Mouse (Mus musculus) G1E-ER4 (cell line): ENCODE measurements around the gene Ift81. TPM values are rescaled to one million over a fixed set of nuclear protein-coding genes. Genes with fewer than 3 reads are reported as not detected.

ENCODE experiments used
- GATA1 ChIP-seq: IDR thresholded peaks from one replicate; pipeline ENCODE4 v1.8.0; 2012; ENCODE audit warnings: low read length, inconsistent platforms
- polyA plus RNA-seq: library from polyadenylated mRNA; stranded (reverse); fragments of >175 nt; gene quantifications from 2 replicates; pipeline ENCODE4 v1.2.3, GENCODE M21; 2012

Gene Ift81
- 1.1 and 1.7 TPM in 2 replicates for polyA plus RNA-seq

- no peak for TF ChIP-seq GATA1
These were observed at the start of gene Ift81 for GRCm38 (mm10) chr5:122613908-122614732. Ift81 (minus strand) TSS chr5:122614518.

DNA sequence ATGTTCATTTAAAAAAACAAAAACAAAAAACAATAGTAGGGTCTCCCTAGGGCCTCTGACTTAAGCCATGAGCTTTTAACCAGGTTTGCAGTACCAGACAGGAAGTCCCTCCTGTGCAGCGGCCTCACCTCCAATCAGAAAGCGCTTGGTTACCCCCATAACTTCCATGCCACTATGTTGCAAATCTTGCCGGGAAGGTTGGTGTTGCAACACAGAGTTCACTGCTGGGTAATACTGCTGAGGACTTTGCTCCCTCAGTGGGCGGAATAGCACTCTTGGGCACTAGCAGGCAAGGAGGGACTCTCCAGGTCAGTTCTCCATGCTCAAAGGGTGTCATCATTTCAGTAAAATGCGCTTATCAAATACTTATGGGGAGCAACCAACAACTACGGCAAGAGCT is 48.2 kb upstream of the Ift81 start:
- no peak for TF ChIP-seq GATA1

GRCm38 (mm10) chr5:122656808-122657207 is 42.5 kb upstream of the Ift81 start:
- no peak for TF ChIP-seq GATA1

GRCm38 (mm10) chr5:122654268-122654573 is 39.9 kb upstream of the Ift81 start:
- TF ChIP-seq GATA1 = no peak

- TF ChIP-seq GATA1 = no peak
These were observed 39.3 kb upstream of the Ift81 start for GRCm38 (mm10) chr5:122653446-122654267.

DNA sequence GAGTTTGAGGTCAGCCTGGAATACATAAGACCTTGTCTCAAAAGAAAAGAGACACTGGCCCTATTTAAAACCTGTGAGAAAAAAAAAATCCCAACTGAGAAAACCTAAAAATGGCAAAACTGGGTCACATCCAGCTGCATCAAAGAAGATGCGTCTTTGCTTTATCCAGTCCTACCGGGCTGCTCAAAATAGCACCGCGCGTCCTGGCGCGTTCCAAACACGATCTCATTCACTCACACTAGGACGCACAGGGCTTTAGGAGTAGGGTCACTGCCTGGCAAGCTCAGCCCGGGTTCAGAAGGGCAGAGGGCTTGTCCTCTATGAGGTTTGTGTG is 38.8 kb upstream of the Ift81 start:
- TF ChIP-seq GATA1 = no peak

DNA sequence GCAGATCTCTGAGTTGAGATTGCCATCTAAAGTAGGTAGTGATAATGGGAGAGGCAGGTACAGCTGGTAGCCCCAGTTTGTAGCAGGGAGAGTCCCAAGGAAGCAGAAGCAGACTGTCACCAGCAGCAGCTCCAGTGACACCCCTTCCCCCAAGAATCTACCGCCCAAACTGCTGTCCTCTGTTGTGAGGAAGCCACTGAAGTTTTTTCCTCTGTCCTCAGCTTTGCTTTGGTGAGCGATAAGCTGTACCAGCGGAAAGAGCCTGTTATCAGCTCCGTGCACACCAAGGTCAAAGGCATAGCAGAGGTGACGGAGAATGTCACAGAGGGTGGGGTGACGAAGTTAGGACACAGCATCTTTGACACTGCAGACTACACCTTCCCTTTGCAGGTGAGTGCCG is 38.2 kb upstream of the Ift81 start:
- peak; percentile 93 for TF ChIP-seq GATA1

DNA sequence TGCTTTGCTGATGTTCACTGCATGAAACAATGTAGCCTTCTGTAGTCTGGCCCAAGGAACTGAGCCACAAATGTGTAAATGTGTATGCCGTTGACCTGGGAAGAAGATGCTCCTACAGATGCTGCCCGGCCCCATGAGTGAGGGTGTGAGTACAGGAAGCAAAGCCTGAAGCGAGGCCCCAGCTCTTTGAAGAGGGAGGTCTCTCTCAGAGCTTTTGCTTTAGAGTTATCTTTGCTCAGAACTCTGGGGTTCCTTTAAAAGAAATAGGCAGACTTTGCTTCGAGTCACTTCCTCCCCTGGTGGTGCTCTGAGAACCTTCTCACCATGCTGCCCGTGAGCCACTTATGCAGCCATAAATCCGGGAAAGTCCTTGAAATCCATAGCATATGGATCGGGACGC is 35.8 kb upstream of the Ift81 start:
- no peak for TF ChIP-seq GATA1

DNA sequence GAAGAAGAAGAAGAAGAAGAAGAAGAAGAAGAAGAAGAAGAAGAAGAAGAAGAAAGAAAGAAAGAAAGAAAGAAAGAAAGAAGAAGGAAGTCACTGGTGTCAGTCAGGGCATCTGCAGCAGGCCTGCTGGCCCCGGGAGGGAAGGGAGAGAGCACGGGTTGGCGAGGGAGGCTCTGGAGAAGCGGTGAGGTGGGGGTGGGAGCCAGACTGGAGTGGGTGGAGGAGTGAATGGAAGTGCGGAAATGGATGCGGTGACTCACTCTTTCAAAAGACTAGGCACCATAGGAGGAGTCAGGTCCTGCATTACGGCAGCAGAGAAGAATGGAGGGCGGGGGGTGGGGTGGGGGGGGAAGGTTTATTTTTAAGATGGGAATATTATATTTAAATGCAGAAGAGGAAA is 34.9 kb upstream of the Ift81 start:
- TF ChIP-seq GATA1 = no peak

DNA sequence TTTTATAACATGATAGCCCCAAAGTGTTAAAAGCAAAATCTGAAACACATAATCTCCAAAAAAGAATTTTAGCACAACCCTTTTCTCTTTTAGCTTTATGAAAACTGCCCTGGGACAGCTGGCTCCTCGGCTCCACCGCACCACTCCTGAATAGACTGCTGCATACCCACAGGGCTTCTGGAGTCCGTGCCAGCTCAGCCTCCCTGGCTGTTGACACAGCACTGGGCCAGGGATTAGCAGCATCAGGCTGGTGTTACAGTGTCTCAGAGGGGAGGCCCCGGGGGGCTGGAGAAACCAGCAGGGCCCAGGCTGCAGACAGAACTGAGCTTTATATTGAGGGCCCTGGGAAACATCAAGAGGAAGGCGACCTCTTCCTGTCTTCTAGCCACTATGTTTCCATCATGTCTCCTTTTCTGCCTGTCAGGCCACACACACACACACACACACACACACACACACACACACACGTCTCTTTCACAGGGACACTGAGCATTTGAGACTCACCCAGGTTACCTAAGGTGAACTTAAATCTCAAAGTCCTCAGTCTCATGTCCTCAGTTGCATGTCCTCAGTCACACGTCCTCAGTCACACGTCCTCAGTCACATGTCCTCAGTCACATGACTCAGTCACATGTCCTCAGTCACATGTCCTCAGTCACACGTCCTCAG is 33.1 kb upstream of the Ift81 start:
- no peak for TF ChIP-seq GATA1

- TF ChIP-seq GATA1 = no peak
These were observed 31.7 kb upstream of the Ift81 start for GRCm38 (mm10) chr5:122646050-122646449.

GRCm38 (mm10) chr5:122645290-122645689 is 31.0 kb upstream of the Ift81 start:
- TF ChIP-seq GATA1 = no peak

DNA sequence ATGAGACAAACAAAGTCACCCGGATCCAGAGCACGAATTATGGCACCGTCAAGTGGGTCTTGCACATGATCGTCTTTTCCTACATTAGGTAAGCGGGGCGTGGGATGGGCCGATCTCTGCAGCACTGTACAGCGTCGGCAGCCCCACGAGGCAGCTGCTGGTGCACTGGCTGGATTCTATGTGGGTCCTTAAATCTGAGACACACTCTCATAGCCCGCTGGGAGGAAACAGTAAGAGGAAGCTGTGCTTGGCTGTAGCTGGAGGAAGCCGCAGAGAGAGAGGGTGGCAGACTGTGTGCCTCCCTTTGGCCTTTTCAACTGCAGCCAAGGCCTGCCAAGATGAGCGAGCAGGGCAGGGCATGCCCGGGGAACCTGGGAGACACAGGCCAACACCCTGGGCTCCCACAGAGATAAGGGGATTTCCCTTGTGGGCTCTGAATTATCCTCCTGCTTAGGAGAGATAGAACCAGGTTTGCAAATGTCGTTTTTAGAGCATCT is 29.8 kb upstream of the Ift81 start:
- TF ChIP-seq GATA1 = no peak

DNA sequence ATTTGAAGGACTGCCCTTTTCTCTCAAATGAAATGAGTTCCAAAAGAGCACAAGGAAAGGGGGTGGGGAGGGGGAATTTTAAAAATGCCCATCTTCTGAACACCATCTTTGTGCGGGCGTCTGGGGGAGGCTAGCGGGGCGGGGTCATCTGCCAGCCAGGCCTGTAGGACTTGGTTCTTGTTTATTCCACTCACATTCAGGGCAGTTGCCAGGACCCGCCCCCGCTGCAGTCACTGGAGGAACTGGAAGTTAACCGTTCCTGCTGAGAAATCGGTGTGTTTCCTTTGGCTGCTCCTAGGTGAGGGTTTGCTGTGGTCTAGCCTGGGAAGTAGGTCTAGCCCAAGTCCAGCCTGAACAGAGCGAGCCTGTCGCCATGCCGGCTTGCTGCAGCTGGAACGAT is 29.4 kb upstream of the Ift81 start, which contains the start of gene P2rx7:
Gene P2rx7, plus strand, starts transcription at position 211 of the 400 bp plus-strand sequence.
- no peak for TF ChIP-seq GATA1

DNA sequence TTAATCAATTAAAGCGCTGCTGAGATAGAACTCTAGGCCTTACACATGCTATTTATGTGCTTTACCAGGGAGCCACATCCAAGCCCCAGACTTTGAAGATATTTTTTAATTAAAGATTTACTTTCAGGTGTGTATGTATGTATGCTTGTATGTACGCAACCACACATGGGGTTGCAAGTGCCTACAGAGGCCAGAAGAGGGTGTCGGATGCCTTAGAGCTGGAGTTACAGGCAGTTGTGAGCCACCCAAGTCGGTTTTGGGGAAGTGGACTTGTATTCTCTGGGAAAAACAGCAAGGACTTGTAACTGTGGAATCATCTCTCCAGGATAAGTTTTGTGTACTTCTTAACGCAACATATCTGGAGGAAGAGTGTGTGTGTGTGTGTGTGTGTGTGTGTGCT is 25.7 kb upstream of the Ift81 start:
- no peak for TF ChIP-seq GATA1

- no peak for TF ChIP-seq GATA1
These were observed 25.2 kb upstream of the Ift81 start for GRCm38 (mm10) chr5:122639517-122639916.
